24 mouse cellular contexts compared by ENCODE assay signal in genomic region chr1:98107599-98107998, GRCm38 (mm10). TPM values are rescaled to one million over a fixed set of nuclear protein-coding genes. Genes with fewer than 3 reads are reported as not detected.
DNase-seq lines count a peak whose midpoint lies in the region; ATAC-seq and TF ChIP-seq lines count a peak whose summit lies in the region.
"Had no signal": no experiment of that assay in that cellular context is flagged by ENCODE, and none has a peak within 500 bp of the region (broad histone marks: within the 10 kb centered on the region; RNA-seq: fewer than 3 reads in every experiment).

No protein-coding gene starts in this region.

- WGBS in midbrain, embryonic 12.5 days: 8% methylated on average over 2 of the region's 2 CpGs
- WGBS in midbrain, embryonic 15.5 days: 3% methylated on average over 2 of the region's 2 CpGs
- 65% methylated on average over 2 of the region's 2 CpGs for WGBS in intestine, postnatal 0 days

- no peaks in the 10 kb centered on the region for H3K9me3 ChIP-seq in midbrain, embryonic 12.5 days
- no peaks in the 10 kb centered on the region for H3K9me3 ChIP-seq in midbrain, embryonic 15.5 days
- no peaks in the 10 kb centered on the region for H3K9me3 ChIP-seq in intestine, postnatal 0 days (ENCODE audit: control insufficient read depth)
- H3K9me3 ChIP-seq: embryonic facial prominence, embryonic 12.5 days; embryonic facial prominence, embryonic 15.5 days; forebrain, embryonic 12.5 days had no signal

- no peak overlapping the region for H3K9ac ChIP-seq in midbrain, embryonic 12.5 days (replicated peaks)
- H3K9ac ChIP-seq in midbrain, embryonic 15.5 days: no peak overlapping the region
- no peak overlapping the region for H3K9ac ChIP-seq in intestine, postnatal 0 days (ENCODE audit: low read depth, low read length)
- H3K9ac ChIP-seq: embryonic facial prominence, embryonic 12.5 days; embryonic facial prominence, embryonic 15.5 days; forebrain, embryonic 12.5 days; hindbrain, embryonic 14.5 days had no signal

- no peak for TF ChIP-seq CTCF in brain, embryonic 14.5 days (IDR thresholded peaks at IDR 0.05; ENCODE audit: borderline replicate concordance, extremely low read depth, insufficient read depth, insufficient read length)
- no peak for TF ChIP-seq CTCF in intestine, postnatal 0 days (IDR thresholded peaks at IDR 0.05; ENCODE audit: low read depth)

- no peaks in the 10 kb centered on the region for H3K27me3 ChIP-seq in midbrain, embryonic 12.5 days
- no peaks in the 10 kb centered on the region for H3K27me3 ChIP-seq in midbrain, embryonic 15.5 days (replicated peaks)
- H3K27me3 ChIP-seq in intestine, postnatal 0 days (replicated peaks; ENCODE audit: control insufficient read depth, insufficient read depth, low read length): no peaks in the 10 kb centered on the region
- H3K27me3 ChIP-seq: embryonic facial prominence, embryonic 12.5 days; embryonic facial prominence, embryonic 15.5 days; forebrain, embryonic 12.5 days had no signal

- H3K27ac ChIP-seq in midbrain, embryonic 12.5 days (replicated peaks): no peak overlapping the region
- no peak overlapping the region for H3K27ac ChIP-seq in midbrain, embryonic 15.5 days
- H3K27ac ChIP-seq in intestine, postnatal 0 days (ENCODE audit: low read depth, low read length): no peak overlapping the region
- H3K27ac ChIP-seq: embryonic facial prominence, embryonic 12.5 days; embryonic facial prominence, embryonic 15.5 days; forebrain, embryonic 12.5 days; hindbrain, embryonic 14.5 days; hindbrain, postnatal 0 days had no signal

- ATAC-seq in midbrain, embryonic 12.5 days (ENCODE audit: low FRiP score, low read depth): peak; percentile 60; the same call in 1 of the 2 replicates
- ATAC-seq in midbrain, embryonic 15.5 days (replicated peaks): peak; percentile 87
- ATAC-seq in intestine, postnatal 0 days: no peak
- ATAC-seq: CD4-positive, CD25-positive, alpha-beta regulatory T cell, adult 4 months; forebrain, embryonic 16.5 days; hindbrain, postnatal 0 days; inflammation-experienced regulatory T-cells, adult 6 months had no signal

- intact Hi-C loops in left cerebral cortex, postnatal 4 days (cut with DNase I): no loop called here

- no peak for TF ChIP-seq POLR2A in brain, embryonic 14.5 days (IDR thresholded peaks at IDR 0.05; ENCODE audit: borderline replicate concordance, extremely low read depth, insufficient read depth, insufficient read length, poor library complexity, severe bottlenecking)

- H3K36me3 ChIP-seq in midbrain, embryonic 12.5 days: no peaks in the 10 kb centered on the region
- H3K36me3 ChIP-seq in midbrain, embryonic 15.5 days (replicated peaks): no peaks in the 10 kb centered on the region
- no peaks in the 10 kb centered on the region for H3K36me3 ChIP-seq in intestine, postnatal 0 days (ENCODE audit: control insufficient read depth, insufficient read depth)
- H3K36me3 ChIP-seq: embryonic facial prominence, embryonic 12.5 days; embryonic facial prominence, embryonic 15.5 days; forebrain, embryonic 12.5 days had no signal

- no peaks in the 10 kb centered on the region for H3K4me1 ChIP-seq in midbrain, embryonic 12.5 days
- no peaks in the 10 kb centered on the region for H3K4me1 ChIP-seq in midbrain, embryonic 15.5 days
- no peaks in the 10 kb centered on the region for H3K4me1 ChIP-seq in intestine, postnatal 0 days (replicated peaks; ENCODE audit: control insufficient read depth, insufficient read depth, low read length)
- H3K4me1 ChIP-seq: embryonic facial prominence, embryonic 12.5 days; embryonic facial prominence, embryonic 15.5 days; forebrain, embryonic 12.5 days had no signal

- DNase-seq in brain, embryonic 14.5 days (ENCODE audit: low read depth): peak; percentile 66
- DNase-seq in adrenal gland, postnatal 36 days: no peak
- no peak for DNase-seq in left cerebral cortex, postnatal 4 days
- DNase-seq: adrenal gland, adult 2 months; adrenal gland, postnatal 14 days; cerebellum, adult 18-20 months; cerebellum, adult 9-10 months; cerebellum, postnatal 14 days; gastrocnemius, postnatal 14 days; heart, adult 11 months; heart, postnatal 4 days had no signal

- no peak overlapping the region for H3K4me2 ChIP-seq in midbrain, embryonic 12.5 days (replicated peaks)
- no peak overlapping the region for H3K4me2 ChIP-seq in midbrain, embryonic 15.5 days
- no peak overlapping the region for H3K4me2 ChIP-seq in intestine, postnatal 0 days (replicated peaks; ENCODE audit: low read depth)
- H3K4me2 ChIP-seq: embryonic facial prominence, embryonic 12.5 days; embryonic facial prominence, embryonic 15.5 days; forebrain, embryonic 12.5 days; heart, embryonic 11.5 days; hindbrain, embryonic 14.5 days had no signal

- no peak overlapping the region for H3K4me3 ChIP-seq in midbrain, embryonic 12.5 days
- no peak overlapping the region for H3K4me3 ChIP-seq in midbrain, embryonic 15.5 days
- no peak overlapping the region for H3K4me3 ChIP-seq in intestine, postnatal 0 days (ENCODE audit: low read depth, low read length)
- H3K4me3 ChIP-seq: embryonic facial prominence, embryonic 12.5 days; embryonic facial prominence, embryonic 15.5 days; forebrain, embryonic 12.5 days had no signal

RNA-seq across cellular contexts. Expression of gene Pam, which starts 12.2 kb away (rescaled TPM):
- polyA plus RNA-seq in brain, embryonic 14.5 days (2012; rRNA removed): 33.6 and 42.8 TPM in 2 replicates
- 27.2 and 28.7 TPM in 2 replicates for polyA plus RNA-seq in midbrain, embryonic 12.5 days (2016; fragmentation: Nextera tagmentation; extraction: Ambion mirVana)
- polyA plus RNA-seq in midbrain, embryonic 15.5 days (2015; fragmentation: Nextera tagmentation; extraction: Ambion mirVana): 35.8 and 40.7 TPM in 2 replicates
- polyA plus RNA-seq in intestine, postnatal 0 days (2015; fragmentation: Nextera tagmentation; extraction: Ambion mirVana): 65.9 and 72.4 TPM in 2 replicates
- 100 to 1,000 TPM; 379 to 391 TPM for total RNA-seq in adrenal gland, postnatal 36 days (2021)
- 100 to 1,000 TPM; 108 to 114 TPM for total RNA-seq in left cerebral cortex, postnatal 4 days (2021)
- total RNA-seq: MEL had no signal
